Mouse (Mus musculus): Measurements from ENCODE around the gene Nrm. TPM values are rescaled to one million over a fixed set of nuclear protein-coding genes. Genes with fewer than 3 reads are reported as not detected.

Gene Nrm
- 0.34 TPM for polyA plus RNA-seq (2014; fragmentation: Illumina TruSeq; extraction: RNeasy Lipid Tissue Mini Kit (QIAGEN cat#74804); ENCODE audit: low read depth, low replicate concordance)

DNA sequence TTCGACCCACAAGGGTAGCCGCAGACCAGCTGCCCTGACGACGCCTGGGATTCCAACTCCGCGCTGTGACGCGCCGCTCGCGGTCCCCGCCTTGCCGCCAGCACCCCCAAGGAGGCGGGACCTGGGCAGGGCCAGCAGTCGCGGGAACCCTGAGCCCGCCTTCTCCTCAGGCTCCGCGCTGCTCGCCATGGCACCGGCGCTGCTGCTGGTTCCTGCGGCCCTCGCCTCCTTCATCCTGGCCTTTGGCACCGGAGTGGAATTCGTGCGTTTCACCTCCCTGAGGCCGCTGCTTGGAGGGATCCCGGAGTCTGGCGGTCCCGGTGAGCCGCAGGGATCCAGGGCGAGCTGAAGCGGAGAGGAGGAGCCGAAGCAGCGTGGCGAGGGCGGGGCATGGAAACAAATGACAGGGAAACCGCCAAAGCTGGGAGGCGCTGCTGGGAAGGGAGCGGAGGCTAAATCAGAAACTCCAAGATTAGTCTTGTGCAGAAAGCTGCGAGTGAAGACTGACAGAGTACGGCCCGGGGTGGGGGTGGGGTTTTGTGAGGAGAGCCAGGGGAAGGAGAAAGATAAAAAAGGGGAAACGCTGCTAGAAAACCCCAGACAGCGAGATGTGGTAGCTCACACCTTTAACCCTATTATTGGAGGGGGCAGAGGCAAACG is at the start of gene Nrm:
Nrm (plus strand) TSS at position 121 of the 660 bp plus-strand sequence.

DNA sequence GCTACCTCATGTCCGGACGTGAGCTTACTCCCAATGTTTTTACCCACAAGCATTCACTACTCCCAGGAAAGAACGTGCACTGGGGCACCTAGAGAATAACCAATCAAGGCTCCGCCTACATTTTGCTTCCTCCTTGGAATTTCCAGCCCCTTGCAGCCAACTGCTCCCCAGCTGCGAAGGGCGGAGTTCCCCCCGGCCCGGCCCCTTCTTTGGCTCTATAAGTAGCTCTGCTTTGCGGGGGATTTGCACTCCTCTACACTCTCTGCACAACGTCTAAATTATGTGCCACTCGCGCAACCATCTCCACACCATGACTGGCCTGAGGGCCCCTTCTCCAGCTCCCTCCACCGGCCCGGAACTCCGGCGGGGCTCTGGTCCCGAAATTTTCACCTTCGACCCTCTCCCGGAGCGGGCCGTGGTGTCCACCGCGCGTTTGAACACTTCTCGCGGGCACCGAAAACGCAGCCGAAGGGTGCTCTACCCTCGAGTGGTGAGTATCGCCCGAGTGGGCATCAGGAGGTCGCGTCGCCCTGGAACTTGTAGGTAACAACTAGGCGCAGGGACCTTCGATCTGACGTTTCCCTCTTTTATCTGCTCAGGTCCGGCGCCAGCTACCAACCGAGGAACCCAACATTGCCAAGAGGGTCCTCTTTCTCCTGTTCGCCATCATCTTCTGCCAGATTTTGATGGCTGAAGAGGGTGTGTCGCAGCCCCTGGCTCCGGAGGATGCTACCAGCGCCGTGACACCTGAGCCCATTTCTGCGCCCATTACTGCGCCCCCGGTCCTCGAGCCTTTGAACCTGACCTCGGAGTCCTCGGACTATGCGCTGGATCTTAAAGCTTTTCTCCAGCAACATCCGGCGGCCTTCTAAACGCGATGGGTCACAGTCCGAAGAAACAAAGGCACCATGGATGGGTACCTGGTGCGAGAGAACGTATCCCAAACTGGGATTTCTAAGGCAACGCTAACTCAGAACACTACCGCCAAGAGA is 39.4 kb upstream of the Nrm start, which contains the start of gene Ier3:
Ier3 (plus strand) TSS at position 246 of the 992 bp plus-strand sequence.

DNA sequence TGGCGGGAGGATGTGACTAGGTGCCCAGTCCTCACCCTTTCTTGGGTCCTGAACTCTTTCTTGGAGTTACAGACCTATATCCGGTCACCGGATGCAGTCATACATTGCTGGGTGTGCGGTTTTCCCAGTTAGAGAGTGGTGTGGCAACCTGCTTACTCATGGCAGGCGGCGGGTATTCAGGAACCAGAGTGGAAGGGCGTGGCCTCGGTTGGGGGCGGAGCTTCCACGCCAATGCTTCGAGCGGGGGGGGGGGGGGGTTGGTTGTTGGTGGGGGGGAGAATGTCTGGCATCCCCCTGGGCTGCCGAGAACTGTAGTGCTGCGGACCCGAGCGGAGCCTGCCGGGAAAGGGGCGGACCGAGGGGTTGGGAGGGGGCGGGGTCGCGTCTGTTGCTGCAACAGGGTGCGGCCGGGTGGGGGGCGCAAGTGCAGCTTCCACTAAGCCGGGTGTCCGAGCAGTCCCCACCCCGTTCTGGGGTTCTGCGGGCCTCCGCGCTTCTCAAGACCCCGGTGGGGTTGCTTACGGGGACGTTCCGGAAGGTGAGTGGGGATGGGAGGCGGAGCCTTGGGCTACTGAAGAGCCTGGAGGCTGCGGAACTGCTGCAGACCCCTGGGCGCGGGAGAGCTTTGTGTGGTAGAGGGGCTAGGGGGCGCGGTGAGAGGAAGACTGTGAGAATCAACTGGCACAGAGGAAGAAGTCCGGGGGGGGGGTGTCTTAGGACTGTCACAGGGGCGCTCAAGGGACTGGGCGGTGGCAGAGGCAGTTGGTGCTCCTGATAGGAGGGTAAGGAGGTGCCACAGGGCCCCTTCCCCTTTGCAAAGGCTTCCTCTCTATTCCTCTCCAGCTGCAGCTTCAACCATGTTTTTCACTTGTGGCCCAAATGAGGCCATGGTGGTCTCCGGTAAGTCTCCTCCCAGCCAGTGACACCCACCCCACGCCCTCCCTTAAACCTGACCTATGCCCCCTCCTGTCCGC is 37.9 kb upstream of the Nrm start, which contains the start of gene Flot1:
Flot1 (plus strand) TSS at position 267 of the 974 bp plus-strand sequence.

DNA sequence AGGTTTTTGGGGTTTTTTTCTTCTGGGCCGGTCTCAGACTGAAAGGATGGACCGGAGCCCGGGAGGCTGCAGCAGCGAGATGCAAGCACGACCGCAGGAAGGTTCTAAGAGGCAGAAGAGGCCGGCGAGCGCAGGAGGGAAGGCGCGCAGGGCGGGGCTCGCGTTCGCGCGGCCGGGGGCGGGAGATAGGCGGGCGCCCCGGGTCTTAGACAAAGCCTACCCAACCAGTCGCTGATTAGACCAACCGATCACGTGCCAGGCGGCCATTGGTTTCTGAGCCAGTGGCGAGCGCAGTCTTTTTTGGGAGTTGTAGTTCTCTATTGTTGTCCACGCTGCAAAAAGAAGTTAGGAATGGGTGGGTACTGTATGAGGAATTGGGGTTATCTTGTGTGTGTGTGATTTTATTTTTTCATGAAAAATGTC is 23.0 kb upstream of the Nrm start, which contains the start of gene Tubb5:
Tubb5 (minus strand) TSS at position 185 of the 423 bp plus-strand sequence.

DNA sequence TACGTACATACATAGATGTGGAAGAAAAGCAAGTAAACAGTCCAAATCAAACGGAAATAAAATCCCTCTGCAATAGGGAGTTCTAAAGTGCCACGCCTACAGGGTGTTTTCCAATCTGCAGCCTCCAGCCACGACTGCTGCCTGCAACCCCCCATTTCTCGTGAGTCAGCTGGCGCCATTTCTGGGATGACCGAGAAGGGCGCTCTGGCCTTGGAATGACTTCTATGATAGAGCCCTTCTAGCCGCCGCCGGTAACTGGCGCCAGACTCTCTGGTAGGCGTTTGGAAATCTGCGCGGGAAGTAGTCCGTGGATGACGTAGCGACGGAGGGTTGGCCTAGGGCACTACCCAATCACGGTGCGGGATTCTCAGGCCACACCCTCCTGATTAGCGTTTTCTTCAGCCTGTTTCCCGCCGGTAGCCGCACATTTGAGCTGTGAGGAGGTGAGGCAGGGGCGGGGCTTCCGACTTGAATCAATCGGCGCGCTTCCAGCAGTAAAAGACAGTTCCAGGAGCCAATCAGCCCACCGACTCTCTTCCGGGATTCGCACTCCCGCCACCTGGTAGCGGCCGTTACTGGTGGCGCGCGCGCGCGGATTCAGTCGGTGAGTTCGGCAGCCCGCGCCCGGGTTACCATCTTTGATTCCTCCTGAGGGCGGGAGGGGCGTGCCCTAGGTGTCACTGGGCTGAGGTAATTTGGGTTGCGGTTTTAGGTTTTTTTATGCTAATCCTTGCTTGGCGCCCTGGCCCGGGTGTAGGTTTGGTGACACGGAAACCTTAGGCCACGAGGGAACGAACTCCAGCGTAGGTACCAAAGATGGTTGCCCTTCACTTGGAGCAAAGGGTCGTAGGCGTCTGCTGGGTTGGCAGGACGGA is 19.8 kb upstream of the Nrm start, which contains the start of gene Mdc1:
Mdc1 (plus strand) TSS at position 440 of the 875 bp plus-strand sequence.

DNA sequence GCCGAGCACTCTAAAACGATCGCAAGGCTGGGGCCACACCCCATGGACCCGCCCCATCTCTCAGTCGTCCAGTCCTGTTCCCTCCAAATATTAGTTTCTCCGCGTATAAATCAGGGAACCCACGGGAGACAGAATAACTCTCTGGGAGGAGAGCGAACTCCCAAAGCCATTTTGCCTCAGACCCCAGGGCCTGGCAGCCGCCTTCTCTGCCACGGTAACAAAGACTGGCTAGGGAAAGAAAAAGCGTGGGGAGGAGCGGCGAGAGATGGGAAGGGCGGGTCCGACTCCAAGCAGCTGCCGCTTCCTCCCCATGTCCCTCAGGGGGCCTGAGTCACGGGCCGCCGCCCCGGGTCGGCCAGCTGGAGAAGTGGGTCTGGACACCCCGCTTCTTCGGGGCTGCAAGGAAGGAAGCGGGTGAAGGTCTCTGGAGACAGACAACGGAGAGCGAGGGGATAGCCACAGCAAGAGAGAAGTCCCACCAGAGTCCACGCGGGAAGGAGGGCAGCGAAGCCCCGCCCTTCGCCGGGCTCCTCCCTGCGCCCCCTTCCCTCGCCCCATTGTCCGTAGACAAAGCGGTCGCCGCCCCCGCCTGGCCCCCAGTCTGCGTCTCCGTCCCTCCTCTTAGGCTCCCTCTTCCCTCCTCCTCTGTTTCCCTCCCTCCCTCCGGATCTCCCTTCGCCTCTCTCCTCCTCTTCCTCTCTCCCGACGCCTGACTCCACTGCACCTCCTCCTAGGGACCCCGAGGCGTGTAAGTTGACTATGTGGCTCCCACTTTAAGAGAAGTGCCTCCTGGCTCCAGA is 4.6 kb downstream of the Nrm start, which contains the start of gene Ppp1r18:
Ppp1r18 (plus strand) TSS at position 113 of the 800 bp plus-strand sequence.

DNA sequence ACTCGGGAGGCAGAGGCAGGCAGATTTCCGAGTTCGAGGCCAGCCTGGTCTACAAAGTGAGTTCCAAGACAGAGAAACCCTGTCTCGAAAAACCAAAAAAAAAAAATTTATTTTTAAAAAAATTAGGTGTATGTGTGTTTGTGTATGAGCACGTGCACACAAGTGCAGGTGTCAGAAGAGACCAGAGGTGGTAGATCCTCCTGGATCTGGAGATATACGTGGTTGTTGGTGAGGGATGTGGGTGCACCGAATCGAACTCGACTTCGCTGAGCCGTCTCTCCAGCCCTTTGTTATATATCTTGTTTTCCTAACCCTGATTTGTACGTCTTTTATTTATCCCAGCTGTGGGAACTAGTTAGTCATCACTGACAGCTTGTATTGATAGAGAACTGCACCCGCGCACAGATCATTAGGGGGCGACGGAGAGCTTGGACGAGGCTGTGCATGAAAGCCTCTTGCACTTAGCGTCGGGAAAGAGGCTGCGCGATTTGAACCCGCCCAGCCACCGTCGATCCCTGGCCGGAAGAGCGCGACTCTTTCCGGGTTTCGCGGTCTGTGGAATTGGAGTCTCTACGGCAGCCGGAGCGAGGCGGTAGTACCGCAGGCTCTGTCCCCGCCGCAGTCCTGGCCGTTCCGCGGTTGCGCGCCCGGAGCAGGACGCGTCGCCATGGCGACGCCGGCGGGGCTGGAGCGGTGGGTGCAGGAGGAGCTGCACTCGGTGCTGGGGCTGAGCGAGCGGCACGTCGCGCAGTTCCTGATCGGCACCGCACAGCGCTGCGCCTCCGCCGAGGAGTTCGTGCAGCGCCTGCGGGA is 18.3 kb downstream of the Nrm start, which contains the start of gene Dhx16:
Dhx16 (plus strand) TSS at position 575 of the 813 bp plus-strand sequence.

DNA sequence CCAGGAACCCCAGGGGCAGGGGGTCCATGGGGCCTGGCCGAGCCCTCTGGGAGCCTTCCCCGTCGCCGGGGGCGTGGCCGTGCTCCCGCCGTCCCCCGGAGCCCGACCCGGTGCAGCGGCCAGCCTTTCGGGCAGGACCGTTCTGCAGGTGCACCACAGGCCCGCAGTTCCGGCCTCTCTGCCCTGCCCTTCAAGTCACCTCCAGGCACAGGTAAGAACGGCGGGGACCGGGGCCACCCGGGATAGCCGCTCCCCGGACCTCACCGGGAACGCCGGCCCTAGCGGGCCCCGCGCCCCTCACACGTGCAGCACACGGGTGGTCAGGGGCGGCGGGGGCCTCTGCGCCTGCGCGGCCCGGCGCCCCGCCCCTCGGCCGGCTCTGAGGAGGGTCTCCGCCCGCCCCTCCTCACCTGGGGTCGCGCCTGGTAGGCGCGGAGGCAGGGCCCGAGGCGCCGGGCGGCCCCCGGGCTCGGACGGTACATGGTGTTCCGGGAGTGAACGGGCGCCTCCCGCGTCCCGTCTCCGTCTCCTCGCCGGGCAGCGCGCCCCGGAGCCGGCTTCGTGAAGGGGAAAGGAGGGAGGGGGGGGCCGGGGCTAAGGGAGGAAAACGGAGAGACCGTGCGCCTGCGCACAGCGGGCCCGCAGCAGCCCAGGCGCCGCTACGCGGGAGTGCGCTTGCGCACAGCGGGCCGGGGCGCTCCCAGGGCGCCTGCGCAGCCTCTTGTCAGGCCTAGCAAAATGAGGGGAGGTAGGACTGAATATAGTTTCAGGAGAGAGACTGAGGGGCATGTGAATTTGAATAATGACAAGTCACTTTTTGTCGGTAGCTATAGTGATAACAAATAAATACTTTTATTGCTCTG is 35.9 kb downstream of the Nrm start, which contains the start of gene 2310061I04Rik:
2310061I04Rik (minus strand) TSS at position 651 of the 863 bp plus-strand sequence.

DNA sequence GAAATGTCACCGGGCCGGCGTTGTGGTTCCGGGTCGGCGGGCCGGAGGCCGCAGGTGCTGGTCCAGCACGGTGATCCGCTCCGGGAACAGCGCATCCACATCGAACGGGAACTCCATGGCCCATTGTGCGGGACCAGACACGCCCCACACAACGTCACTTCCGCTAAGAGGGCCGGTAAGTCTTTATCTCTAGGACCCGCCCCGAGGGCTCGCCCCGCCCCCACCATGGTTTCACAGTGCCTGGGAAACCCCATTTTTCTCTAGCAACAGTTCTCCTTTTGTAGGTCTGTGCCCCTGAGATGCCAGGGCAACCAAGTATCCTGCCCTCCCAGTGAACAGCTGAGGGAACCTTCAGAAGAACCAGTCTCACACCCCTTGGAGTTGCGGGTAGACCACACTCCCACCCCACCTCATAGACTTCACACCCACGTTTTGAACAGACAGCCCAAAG is 48.8 kb downstream of the Nrm start, which contains the start of gene Atat1:
Atat1 (minus strand) TSS at position 157 of the 451 bp plus-strand sequence.

Other genes with a start within 250 kb of the Nrm start
- gene Gm9573, start 234.7 kb upstream of the Nrm start, polyA plus RNA-seq (2014; fragmentation: Illumina TruSeq; extraction: RNeasy Lipid Tissue Mini Kit (QIAGEN cat#74804); ENCODE audit: low read depth, low replicate concordance): not detected
- not detected for gene Mucl3, start 217.6 kb upstream of the Nrm start, polyA plus RNA-seq (2014; fragmentation: Illumina TruSeq; extraction: RNeasy Lipid Tissue Mini Kit (QIAGEN cat#74804); ENCODE audit: low read depth, low replicate concordance)
- 0.85 TPM for gene Vars2, start 193.7 kb upstream of the Nrm start, polyA plus RNA-seq (2014; fragmentation: Illumina TruSeq; extraction: RNeasy Lipid Tissue Mini Kit (QIAGEN cat#74804); ENCODE audit: low read depth, low replicate concordance)
- gene Gtf2h4, start 187.6 kb upstream of the Nrm start, polyA plus RNA-seq (2014; fragmentation: Illumina TruSeq; extraction: RNeasy Lipid Tissue Mini Kit (QIAGEN cat#74804); ENCODE audit: low read depth, low replicate concordance): 2.5 TPM
- gene Ddr1, start 156.7 kb upstream of the Nrm start, polyA plus RNA-seq (2014; fragmentation: Illumina TruSeq; extraction: RNeasy Lipid Tissue Mini Kit (QIAGEN cat#74804); ENCODE audit: low read depth, low replicate concordance): 0.13 TPM
- gene Ier3, start 39.6 kb upstream of the Nrm start, polyA plus RNA-seq (2014; fragmentation: Illumina TruSeq; extraction: RNeasy Lipid Tissue Mini Kit (QIAGEN cat#74804); ENCODE audit: low read depth, low replicate concordance): 0.85 TPM
- gene Flot1, start 38.1 kb upstream of the Nrm start, polyA plus RNA-seq (2014; fragmentation: Illumina TruSeq; extraction: RNeasy Lipid Tissue Mini Kit (QIAGEN cat#74804); ENCODE audit: low read depth, low replicate concordance): 3.9 TPM
- 13.4 TPM for gene Tubb5, start 23.0 kb upstream of the Nrm start, polyA plus RNA-seq (2014; fragmentation: Illumina TruSeq; extraction: RNeasy Lipid Tissue Mini Kit (QIAGEN cat#74804); ENCODE audit: low read depth, low replicate concordance)
- 4.7 TPM for gene Mdc1, start 19.8 kb upstream of the Nrm start, polyA plus RNA-seq (2014; fragmentation: Illumina TruSeq; extraction: RNeasy Lipid Tissue Mini Kit (QIAGEN cat#74804); ENCODE audit: low read depth, low replicate concordance)
- gene Ppp1r18, start 4.3 kb downstream of the Nrm start, polyA plus RNA-seq (2014; fragmentation: Illumina TruSeq; extraction: RNeasy Lipid Tissue Mini Kit (QIAGEN cat#74804); ENCODE audit: low read depth, low replicate concordance): 1.1 TPM
- 39.3 TPM for gene Dhx16, start 18.5 kb downstream of the Nrm start, polyA plus RNA-seq (2014; fragmentation: Illumina TruSeq; extraction: RNeasy Lipid Tissue Mini Kit (QIAGEN cat#74804); ENCODE audit: low read depth, low replicate concordance)
- 17.0 TPM for gene 2310061I04Rik, start 36.1 kb downstream of the Nrm start, polyA plus RNA-seq (2014; fragmentation: Illumina TruSeq; extraction: RNeasy Lipid Tissue Mini Kit (QIAGEN cat#74804); ENCODE audit: low read depth, low replicate concordance)
- gene Atat1, start 48.8 kb downstream of the Nrm start, polyA plus RNA-seq (2014; fragmentation: Illumina TruSeq; extraction: RNeasy Lipid Tissue Mini Kit (QIAGEN cat#74804); ENCODE audit: low read depth, low replicate concordance): 10.3 TPM
- gene Mrps18b, start 55.1 kb downstream of the Nrm start, polyA plus RNA-seq (2014; fragmentation: Illumina TruSeq; extraction: RNeasy Lipid Tissue Mini Kit (QIAGEN cat#74804); ENCODE audit: low read depth, low replicate concordance): 25.6 TPM
- 12.4 TPM for gene Ppp1r10, start 55.1 kb downstream of the Nrm start, polyA plus RNA-seq (2014; fragmentation: Illumina TruSeq; extraction: RNeasy Lipid Tissue Mini Kit (QIAGEN cat#74804); ENCODE audit: low read depth, low replicate concordance)
- gene Abcf1, start 108.4 kb downstream of the Nrm start, polyA plus RNA-seq (2014; fragmentation: Illumina TruSeq; extraction: RNeasy Lipid Tissue Mini Kit (QIAGEN cat#74804); ENCODE audit: low read depth, low replicate concordance): 15.0 TPM
- 1.5 TPM for gene Gnl1, start 118.5 kb downstream of the Nrm start, polyA plus RNA-seq (2014; fragmentation: Illumina TruSeq; extraction: RNeasy Lipid Tissue Mini Kit (QIAGEN cat#74804); ENCODE audit: low read depth, low replicate concordance)
- gene Prr3, start 118.9 kb downstream of the Nrm start, polyA plus RNA-seq (2014; fragmentation: Illumina TruSeq; extraction: RNeasy Lipid Tissue Mini Kit (QIAGEN cat#74804); ENCODE audit: low read depth, low replicate concordance): 1.4 TPM
- gene H2-T24, start 159.2 kb downstream of the Nrm start, polyA plus RNA-seq (2014; fragmentation: Illumina TruSeq; extraction: RNeasy Lipid Tissue Mini Kit (QIAGEN cat#74804); ENCODE audit: low read depth, low replicate concordance): 3.9 TPM
- gene H2-T23, start 171.5 kb downstream of the Nrm start, polyA plus RNA-seq (2014; fragmentation: Illumina TruSeq; extraction: RNeasy Lipid Tissue Mini Kit (QIAGEN cat#74804); ENCODE audit: low read depth, low replicate concordance): 29.7 TPM
- gene H2-T22, start 181.4 kb downstream of the Nrm start, polyA plus RNA-seq (2014; fragmentation: Illumina TruSeq; extraction: RNeasy Lipid Tissue Mini Kit (QIAGEN cat#74804); ENCODE audit: low read depth, low replicate concordance): 46.2 TPM
- not detected for gene Gm6034, start 181.6 kb downstream of the Nrm start, polyA plus RNA-seq (2014; fragmentation: Illumina TruSeq; extraction: RNeasy Lipid Tissue Mini Kit (QIAGEN cat#74804); ENCODE audit: low read depth, low replicate concordance)
- gene Gm11127, start 197.1 kb downstream of the Nrm start, polyA plus RNA-seq (2014; fragmentation: Illumina TruSeq; extraction: RNeasy Lipid Tissue Mini Kit (QIAGEN cat#74804); ENCODE audit: low read depth, low replicate concordance): not detected